Mouse (Mus musculus) spleen, adult 10 weeks (tissue): ENCODE measurements around the gene Tmem267. TPM values are rescaled to one million over a fixed set of nuclear protein-coding genes. Genes with fewer than 3 reads are reported as not detected.

Source experiments
- polyA plus RNA-seq: library from polyadenylated mRNA; stranded (reverse); fragments of 350-450 nt; fragmentation: Illumina TruSeq; extraction: RNeasy Lipid Tissue Mini Kit (QIAGEN cat#74804); gene quantifications from one replicate; pipeline ENCODE4 v1.2.3, GENCODE M21; 2015; ENCODE audit warnings: low replicate concordance; ENCODE audit not compliant: insufficient read depth

Tmem267 gene
- polyA plus RNA-seq: 12.3 TPM

GRCm38 (mm10) chr13:119487880-119488580 lies at the start of gene Tmem267, which contains the start of gene 3110070M22Rik:
Gene Tmem267 (plus strand): TSS chr13:119488039.
Gene 3110070M22Rik (minus strand): TSS chr13:119488383.

GRCm38 (mm10) chr13:119462596-119463560 lies 25.0 kb upstream of the Tmem267 start, which contains the start of gene 4833420G17Rik:
Gene 4833420G17Rik (plus strand): TSS chr13:119462768.

GRCm38 (mm10) chr13:119623634-119624033 lies 135.8 kb downstream of the Tmem267 start, which contains the start of gene Ccl28:
Gene Ccl28 (plus strand): TSS chr13:119623819.

Other genes with a start within 250 kb of the Tmem267 start
- 108 TPM for gene Paip1, start 59.4 kb upstream of the Tmem267 start, polyA plus RNA-seq
- gene 4833420G17Rik, start 25.3 kb upstream of the Tmem267 start, polyA plus RNA-seq: 112 TPM
- gene 3110070M22Rik, start 344 bp downstream of the Tmem267 start, polyA plus RNA-seq: 1.2 TPM
- gene Ccl28, start 135.8 kb downstream of the Tmem267 start, polyA plus RNA-seq: 0.23 TPM
- gene Hmgcs1, start 202.3 kb downstream of the Tmem267 start, polyA plus RNA-seq: 53.7 TPM